Mouse (Mus musculus) myocyte (in vitro differentiated cells): ENCODE measurements around the gene Lrfn3. TPM values are rescaled to one million over a fixed set of nuclear protein-coding genes. Genes with fewer than 3 reads are reported as not detected.

Experiments used
- H3K27me3 ChIP-seq: one replicate; pipeline ENCODE4 v1.6.1; 2011; ENCODE audit not compliant: control insufficient read depth, insufficient read depth, insufficient read length
- H3K36me3 ChIP-seq: one replicate; pipeline ENCODE4 v1.6.1; 2011; ENCODE audit not compliant: control insufficient read depth, insufficient read depth
- H3K4me2 ChIP-seq: one replicate; pipeline ENCODE4 v1.6.1; 2011; ENCODE audit warnings: low read depth, control low read depth
- H3K4me3 ChIP-seq: one replicate; pipeline ENCODE4 v1.5.1; 2011; ENCODE audit warnings: mild to moderate bottlenecking, control low read depth, moderate library complexity
- H3K79me2 ChIP-seq: one replicate; pipeline ENCODE4 v1.6.1; 2011; ENCODE audit not compliant: control insufficient read depth, insufficient read depth
- H3ac ChIP-seq: one replicate; pipeline ENCODE4 v1.6.1; 2011; ENCODE audit not compliant: control insufficient read depth, insufficient read length
- CEBPB ChIP-seq: IDR thresholded peaks from 2 replicates; pipeline ENCODE4 v1.6.1; 2011; ENCODE audit warnings: mild to moderate bottlenecking, moderate library complexity; ENCODE audit not compliant: poor library complexity, insufficient read depth, severe bottlenecking
- E2F4 ChIP-seq: IDR thresholded peaks from one replicate; pipeline ENCODE4 v1.6.1; 2011; ENCODE audit warnings: mild to moderate bottlenecking, control low read depth, moderate library complexity; ENCODE audit not compliant: insufficient read depth
- MAX ChIP-seq: IDR thresholded peaks from one replicate; pipeline ENCODE4 v1.6.1; 2011; ENCODE audit warnings: low read depth, mild to moderate bottlenecking, control low read depth
- MYOD1 ChIP-seq, 3 experiments: IDR thresholded peaks; one replicate each; pipeline ENCODE4 v1.6.1; 2011; ENCODE audit warnings: control low read depth in 2 of 3, low read depth in 2 of 3, mild to moderate bottlenecking in 2 of 3, moderate library complexity in 1 of 3; ENCODE audit not compliant: insufficient read length in 2 of 3, control insufficient read depth in 1 of 3
- MYOG ChIP-seq, 3 experiments: IDR thresholded peaks; one replicate each; pipeline ENCODE4 v1.6.1; 2011; ENCODE audit warnings: control low read depth in 2 of 3, low read depth in 2 of 3, mild to moderate bottlenecking in 2 of 3; ENCODE audit not compliant: insufficient read length in 2 of 3, control insufficient read depth in 1 of 3, insufficient read depth in 1 of 3
- POLR2A ChIP-seq: IDR thresholded peaks from one replicate; pipeline ENCODE4 v1.6.1; 2011; ENCODE audit warnings: low read depth, mild to moderate bottlenecking, control low read depth, moderate library complexity; ENCODE audit not compliant: insufficient read length
- POLR2AphosphoS2 ChIP-seq: IDR thresholded peaks from one replicate; pipeline ENCODE4 v1.6.1; 2011; ENCODE audit warnings: low read depth, control low read depth; ENCODE audit not compliant: insufficient read length
- REST ChIP-seq: IDR thresholded peaks from one replicate; pipeline ENCODE4 v1.6.1; 2011; ENCODE audit warnings: mild to moderate bottlenecking, control low read depth, moderate library complexity; ENCODE audit not compliant: insufficient read depth, insufficient read length
- SRF ChIP-seq: IDR thresholded peaks from one replicate; pipeline ENCODE4 v1.6.1; 2011; ENCODE audit warnings: low read depth; ENCODE audit not compliant: control insufficient read depth, insufficient read length
- TCF12 ChIP-seq: IDR thresholded peaks from one replicate; pipeline ENCODE4 v1.6.1; 2011; ENCODE audit warnings: mild to moderate bottlenecking, control low read depth; ENCODE audit not compliant: poor library complexity, insufficient read depth, severe bottlenecking
- TCF3 ChIP-seq: IDR thresholded peaks from one replicate; pipeline ENCODE4 v1.6.1; 2011; ENCODE audit warnings: low read depth, control low read depth; ENCODE audit not compliant: insufficient read length
- USF1 ChIP-seq: IDR thresholded peaks from one replicate; pipeline ENCODE4 v1.6.1; 2011; ENCODE audit warnings: low read depth, mild to moderate bottlenecking, control low read depth, moderate library complexity
- polyA plus RNA-seq: library from polyadenylated mRNA; unstranded; fragments of >200 nt; fragmentation: generic; extraction: Trizol; gene quantifications from one replicate; pipeline ENCODE4 v1.2.1, GENCODE M21; 2012; ENCODE audit warnings: missing spikeins

Lrfn3 gene
- polyA plus RNA-seq, 1 experiment = 0.66 TPM

DNA sequence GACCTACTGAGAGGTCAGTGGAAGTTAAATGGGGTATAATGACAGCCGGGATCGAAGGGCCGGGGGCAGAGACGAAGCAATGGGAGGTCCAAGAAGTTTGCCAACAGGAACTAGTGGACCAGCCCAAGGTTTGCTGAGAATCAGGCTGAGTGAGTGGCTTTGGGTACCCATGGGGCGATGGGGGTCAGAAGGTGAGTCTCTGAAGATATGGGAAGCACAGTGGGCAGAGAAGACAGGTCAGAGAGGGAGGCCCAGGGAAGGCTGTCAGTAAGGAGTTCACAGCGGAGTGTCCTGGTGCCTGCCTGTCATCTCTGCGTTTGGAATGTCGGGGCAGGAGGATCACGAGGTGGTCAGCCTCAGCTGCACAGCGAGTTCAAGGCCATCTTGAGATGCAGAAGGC is 34.2 kb downstream of the Lrfn3 start:
- Histone ChIP-seq H3K79me2 (no peaks in the 10 kb centered on the region), H3K4me3 (no peak overlapping the region), H3ac (no peak overlapping the region), H3K4me2 (no peak overlapping the region), H3K36me3 (no peaks in the 10 kb centered on the region), H3K27me3 (peaks cover 19% of the 10 kb centered on the region)
- TF ChIP-seq MAX = no peak
- no peak for TF ChIP-seq MYOD1 (IDR thresholded peaks at IDR 0.05; ENCODE audit: control insufficient read depth in 1 of 3, insufficient read length in 2 of 3, low read depth in 2 of 3)
- TF ChIP-seq TCF12 = no peak
- TF ChIP-seq TCF3 = no peak
- TF ChIP-seq POLR2A = no peak
- no peak for TF ChIP-seq SRF
- TF ChIP-seq E2F4 = no peak
- TF ChIP-seq USF1 = no peak
- no peak for TF ChIP-seq POLR2AphosphoS2
- no peak for TF ChIP-seq MYOG (IDR thresholded peaks at IDR 0.05; ENCODE audit: control insufficient read depth in 1 of 3, insufficient read depth in 1 of 3, insufficient read length in 2 of 3, low read depth in 2 of 3)
- TF ChIP-seq REST = no peak
- TF ChIP-seq CEBPB = no peak

DNA sequence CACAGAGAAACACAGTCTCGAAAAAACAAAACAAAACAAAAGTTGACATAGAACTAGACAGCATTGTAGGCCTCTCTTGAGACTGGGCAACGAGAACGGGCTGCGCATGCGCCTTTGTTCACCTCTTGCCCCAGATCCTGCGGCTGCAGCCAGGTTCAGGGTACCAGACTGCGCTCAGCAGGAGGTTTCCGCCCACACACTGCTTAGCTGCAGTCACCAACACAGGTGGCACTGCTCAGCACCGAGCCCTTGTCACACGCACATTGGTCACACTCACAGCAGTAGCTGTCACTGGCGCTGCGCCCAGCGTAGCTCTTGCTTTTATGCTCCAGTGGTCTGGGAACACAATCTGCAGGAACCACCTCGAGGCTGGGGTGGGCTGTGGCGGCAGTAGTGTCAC is 35.4 kb downstream of the Lrfn3 start:
- no peak overlapping the region for H3ac ChIP-seq
- no peaks in the 10 kb centered on the region for H3K79me2 ChIP-seq
- peaks cover 19% of the 10 kb centered on the region for H3K27me3 ChIP-seq
- no peak overlapping the region for H3K4me2 ChIP-seq
- no peaks in the 10 kb centered on the region for H3K36me3 ChIP-seq
- peak in 1 of 3 experiments; percentile 47 for TF ChIP-seq MYOG (IDR thresholded peaks at IDR 0.05; ENCODE audit: control insufficient read depth in 1 of 3, insufficient read depth in 1 of 3, insufficient read length in 2 of 3, low read depth in 2 of 3)
- no peak for TF ChIP-seq USF1
- TF ChIP-seq REST = no peak
- TF ChIP-seq MYOD1 (IDR thresholded peaks at IDR 0.05; ENCODE audit: control insufficient read depth in 1 of 3, insufficient read length in 2 of 3, low read depth in 2 of 3) = peak in 1 of 3 experiments; percentile 68
- H3K4me3 ChIP-seq = no peak overlapping the region

DNA sequence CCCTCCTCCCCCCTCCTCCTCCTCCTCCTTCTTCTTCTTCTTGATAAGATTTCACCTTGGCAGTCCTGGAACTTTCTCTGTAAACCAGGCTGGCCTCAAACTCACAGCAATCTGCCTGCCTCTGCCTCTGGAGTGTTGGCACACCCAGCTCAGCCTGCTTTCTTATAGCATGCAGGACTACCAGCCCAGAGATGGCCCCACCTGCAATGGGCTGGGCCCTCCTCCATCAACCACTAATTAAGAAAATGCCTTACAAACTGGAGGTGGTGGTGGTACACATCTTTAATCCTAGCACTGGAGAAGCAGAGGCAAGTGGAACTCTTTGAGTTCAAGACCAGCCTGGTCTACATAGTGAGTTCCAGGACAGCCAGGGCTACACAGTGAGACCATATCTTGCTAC is 36.1 kb downstream of the Lrfn3 start:
- no peak for TF ChIP-seq CEBPB
- TF ChIP-seq SRF = no peak
- TF ChIP-seq REST = no peak
- TF ChIP-seq POLR2A = no peak
- no peak for TF ChIP-seq USF1
- no peak for TF ChIP-seq TCF3
- no peak for TF ChIP-seq E2F4
- no peak for TF ChIP-seq POLR2AphosphoS2
- TF ChIP-seq MAX = no peak
- no peak for TF ChIP-seq MYOG (IDR thresholded peaks at IDR 0.05; ENCODE audit: control insufficient read depth in 1 of 3, insufficient read depth in 1 of 3, insufficient read length in 2 of 3, low read depth in 2 of 3)
- no peak for TF ChIP-seq TCF12
- TF ChIP-seq MYOD1 (IDR thresholded peaks at IDR 0.05; ENCODE audit: control insufficient read depth in 1 of 3, insufficient read length in 2 of 3, low read depth in 2 of 3) = no peak
- Histone ChIP-seq H3K27me3 (peaks cover 19% of the 10 kb centered on the region), H3ac (no peak overlapping the region), H3K4me2 (no peak overlapping the region), H3K4me3 (no peak overlapping the region), H3K36me3 (no peaks in the 10 kb centered on the region), H3K79me2 (no peaks in the 10 kb centered on the region)

GRCm38 (mm10) chr7:30325364-30325763 is 37.2 kb downstream of the Lrfn3 start:
- Histone ChIP-seq H3K27me3 (peaks cover 19% of the 10 kb centered on the region), H3K36me3 (no peaks in the 10 kb centered on the region), H3K79me2 (no peaks in the 10 kb centered on the region), H3ac (no peak overlapping the region), H3K4me2 (no peak overlapping the region), H3K4me3 (no peak overlapping the region)
- TF ChIP-seq SRF (no peak), POLR2A (no peak), TCF3 (no peak), POLR2AphosphoS2 (no peak), USF1 (no peak), MYOD1 (IDR thresholded peaks at IDR 0.05; ENCODE audit: control insufficient read depth in 1 of 3, insufficient read length in 2 of 3, low read depth in 2 of 3) (no peak), E2F4 (no peak), TCF12 (no peak), REST (no peak), MYOG (IDR thresholded peaks at IDR 0.05; ENCODE audit: control insufficient read depth in 1 of 3, insufficient read depth in 1 of 3, insufficient read length in 2 of 3, low read depth in 2 of 3) (no peak), CEBPB (no peak), MAX (no peak)

GRCm38 (mm10) chr7:30324300-30324944 is 38.1 kb downstream of the Lrfn3 start:
- H3ac ChIP-seq = no peak overlapping the region
- no peaks in the 10 kb centered on the region for H3K79me2 ChIP-seq
- TF ChIP-seq MYOD1 (IDR thresholded peaks at IDR 0.05; ENCODE audit: control insufficient read depth in 1 of 3, insufficient read length in 2 of 3, low read depth in 2 of 3) (no peak), MYOG (IDR thresholded peaks at IDR 0.05; ENCODE audit: control insufficient read depth in 1 of 3, insufficient read depth in 1 of 3, insufficient read length in 2 of 3, low read depth in 2 of 3) (no peak), POLR2AphosphoS2 (no peak), TCF12 (no peak), POLR2A (no peak)
- H3K4me2 ChIP-seq = no peak overlapping the region
- H3K4me3 ChIP-seq = no peak overlapping the region
- no peaks in the 10 kb centered on the region for H3K36me3 ChIP-seq
- peaks cover 14% of the 10 kb centered on the region for H3K27me3 ChIP-seq
